Mouse (Mus musculus) brain, embryonic 14.5 days (tissue): ENCODE data around the gene Lmln. TPM values are rescaled to one million over a fixed set of nuclear protein-coding genes. Genes with fewer than 3 reads are reported as not detected.

Source experiments
- polyA plus RNA-seq: library from polyadenylated mRNA; depleted of rRNA; stranded (reverse); fragments of >200 nt; gene quantifications from 2 replicates; pipeline ENCODE4 v1.2.3, GENCODE M21; 2012; rRNA removed

Gene Lmln
- polyA plus RNA-seq, 1 experiment = 9.6 TPM

Other genes with a start within 250 kb of the Lmln start
- 51.6 and 55.4 TPM in 2 replicates for gene Fyttd1, start 185.0 kb upstream of the Lmln start, polyA plus RNA-seq
- 57.1 and 60.1 TPM in 2 replicates for gene Rubcn, start 184.8 kb upstream of the Lmln start, polyA plus RNA-seq
- gene Lrch3, start 148.4 kb upstream of the Lmln start, polyA plus RNA-seq = 63.0 and 65.4 TPM in 2 replicates
- 1.4 and 2.7 TPM in 2 replicates for gene Iqcg, start 6.3 kb upstream of the Lmln start, polyA plus RNA-seq
- gene Rpl35a, start 6.1 kb upstream of the Lmln start, polyA plus RNA-seq = 746 and 817 TPM in 2 replicates
- gene Osbpl11, start 122.5 kb downstream of the Lmln start, polyA plus RNA-seq = 15.5 and 19.7 TPM in 2 replicates
- 25.9 and 40.3 TPM in 2 replicates for gene Snx4, start 188.9 kb downstream of the Lmln start, polyA plus RNA-seq